Mouse (Mus musculus) neural tube, embryonic 14.5 days (tissue): ENCODE data around the gene Sdc1. TPM values are rescaled to one million over a fixed set of nuclear protein-coding genes. Genes with fewer than 3 reads are reported as not detected.

Experiments
- ATAC-seq: fragments of 200-750 bp; cut with Nextera tagmentation; 2 replicates; pipeline ENCODE4 v1.8.0; 2017; ENCODE audit warnings: low read depth, mild to moderate bottlenecking, moderate TSS enrichment, moderate library complexity
- H3K27ac ChIP-seq: fragments of 300-500 bp; sonication (generic); 2 replicates; pipeline ENCODE4 v1.5.1; 2014; ENCODE audit warnings: low read depth, mild to moderate bottlenecking, control low read depth, low read length, moderate library complexity, mixed read lengths
- H3K27me3 ChIP-seq: fragments of 300-500 bp; sonication (generic); 2 replicates; pipeline ENCODE4 v1.6.1; 2014; ENCODE audit warnings: low read length; ENCODE audit not compliant: control insufficient read depth, insufficient read depth
- H3K36me3 ChIP-seq: fragments of 300-500 bp; sonication (generic); 2 replicates; pipeline ENCODE4 v1.6.1; 2014; ENCODE audit warnings: low read length, mixed read lengths; ENCODE audit not compliant: control insufficient read depth, insufficient read depth
- H3K4me1 ChIP-seq: fragments of 300-500 bp; sonication (generic); 2 replicates; pipeline ENCODE4 v1.6.1; 2014; ENCODE audit warnings: low read length; ENCODE audit not compliant: control insufficient read depth, insufficient read depth
- H3K4me2 ChIP-seq: fragments of 300-500 bp; sonication (generic); 2 replicates; pipeline ENCODE4 v1.6.1; 2014; ENCODE audit warnings: mild to moderate bottlenecking, low read depth, low read length, control low read depth
- H3K4me3 ChIP-seq: fragments of 300-500 bp; sonication (generic); 2 replicates; pipeline ENCODE4 v1.5.1; 2014; ENCODE audit warnings: low read depth, low read length, control low read depth, mixed read lengths
- H3K9ac ChIP-seq: fragments of 300-500 bp; sonication (generic); replicated peaks from 2 replicates; pipeline ENCODE4 v1.6.1; 2014; ENCODE audit warnings: low read depth, mild to moderate bottlenecking, control low read depth, low read length, mixed read lengths
- H3K9me3 ChIP-seq: fragments of 300-500 bp; sonication (generic); 2 replicates; pipeline ENCODE4 v1.6.1; 2016; ENCODE audit warnings: low read length; ENCODE audit not compliant: control insufficient read depth
- WGBS: fragments of 180-500 bp; shearing (Covaris S2); extraction: QIAGEN DNeasy Blood & Tissue Kit; methylation state at CpG from one replicate; pipeline ENCODE4 v1.1.7; 2014; 5-methylcytosine and 5-hydroxymethylcytosine counted together
- polyA plus RNA-seq: library from polyadenylated mRNA; unstranded; fragments of >200 nt; fragmentation: Nextera tagmentation; extraction: Ambion mirVana; gene quantifications from 2 replicates; pipeline ENCODE4 v1.2.1, GENCODE M21; 2014

The Sdc1 gene
- polyA plus RNA-seq, 1 experiment from 2014 or later: 6.5 TPM

- Histone ChIP-seq H3K9ac (no peak overlapping the region), H3K4me1 (peaks cover 6% of the 10 kb centered on the region; the same call in 1 of the 2 replicates)
Measured at GRCm38 (mm10) chr12:8778106-8778505, 7.0 kb downstream of the Sdc1 start.

GRCm38 (mm10) chr12:8779851-8780250 lies 8.7 kb downstream of the Sdc1 start:
- H3K27me3 ChIP-seq: no peaks in the 10 kb centered on the region
- no peak overlapping the region for H3K4me2 ChIP-seq
- H3K27ac ChIP-seq: no peak overlapping the region
- no peak overlapping the region for H3K4me3 ChIP-seq
- no peaks in the 10 kb centered on the region for H3K4me1 ChIP-seq
- no peak for ATAC-seq
- H3K9me3 ChIP-seq: no peaks in the 10 kb centered on the region
- H3K9ac ChIP-seq: no peak overlapping the region
- no peaks in the 10 kb centered on the region for H3K36me3 ChIP-seq
- WGBS: 84% methylated on average over 4 of the region's 4 CpGs

More at GRCm38 (mm10) chr12:8778106-8778505, 7.0 kb downstream of the Sdc1 start:
- H3K9me3 ChIP-seq: no peaks in the 10 kb centered on the region
- no peak overlapping the region for H3K27ac ChIP-seq
- no peak overlapping the region for H3K4me3 ChIP-seq
- no peaks in the 10 kb centered on the region for H3K27me3 ChIP-seq
- ATAC-seq: no peak
- no peaks in the 10 kb centered on the region for H3K36me3 ChIP-seq
- WGBS: 89% methylated on average over 7 of the region's 7 CpGs
- H3K4me2 ChIP-seq: no peak overlapping the region

- Histone ChIP-seq H3K9me3 (no peaks in the 10 kb centered on the region), H3K4me2 (no peak overlapping the region), H3K27ac (no peak overlapping the region), H3K4me1 (no peaks in the 10 kb centered on the region), H3K4me3 (no peak overlapping the region), H3K27me3 (no peaks in the 10 kb centered on the region), H3K9ac (no peak overlapping the region), H3K36me3 (no peaks in the 10 kb centered on the region)
- no peak for ATAC-seq
- 78% methylated on average over 7 of the region's 7 CpGs for WGBS
Measured at GRCm38 (mm10) chr12:8781121-8781520, 10.0 kb downstream of the Sdc1 start.

GRCm38 (mm10) chr12:8781681-8782378 lies 10.7 kb downstream of the Sdc1 start:
- Histone ChIP-seq H3K9ac (no peak overlapping the region), H3K27ac (no peak overlapping the region), H3K36me3 (no peaks in the 10 kb centered on the region), H3K4me2 (no peak overlapping the region), H3K4me1 (no peaks in the 10 kb centered on the region), H3K27me3 (no peaks in the 10 kb centered on the region), H3K4me3 (no peak overlapping the region), H3K9me3 (no peaks in the 10 kb centered on the region)
- 90% methylated on average over 9 of the region's 9 CpGs for WGBS
- no peak for ATAC-seq

- ATAC-seq: no peak
- Histone ChIP-seq H3K4me1 (no peaks in the 10 kb centered on the region), H3K4me3 (no peak overlapping the region), H3K36me3 (no peaks in the 10 kb centered on the region), H3K4me2 (no peak overlapping the region), H3K27me3 (no peaks in the 10 kb centered on the region), H3K9me3 (no peaks in the 10 kb centered on the region), H3K27ac (no peak overlapping the region), H3K9ac (no peak overlapping the region)
- WGBS: 89% methylated on average over 3 of the region's 3 CpGs
Measured at GRCm38 (mm10) chr12:8782565-8782964, 11.4 kb downstream of the Sdc1 start.

- WGBS: 62% methylated on average over 9 of the region's 9 CpGs
- Histone ChIP-seq H3K9me3 (no peaks in the 10 kb centered on the region), H3K9ac (no peak overlapping the region), H3K4me1 (no peaks in the 10 kb centered on the region), H3K4me2 (no peak overlapping the region), H3K4me3 (no peak overlapping the region), H3K36me3 (no peaks in the 10 kb centered on the region), H3K27me3 (no peaks in the 10 kb centered on the region), H3K27ac (no peak overlapping the region)
- no peak for ATAC-seq
Measured at GRCm38 (mm10) chr12:8784189-8784588, 13.1 kb downstream of the Sdc1 start.

GRCm38 (mm10) chr12:8786476-8786875 lies 15.4 kb downstream of the Sdc1 start:
- no peak for ATAC-seq
- WGBS: 89% methylated on average over 5 of the region's 5 CpGs
- Histone ChIP-seq H3K4me2 (no peak overlapping the region), H3K9me3 (no peaks in the 10 kb centered on the region), H3K27me3 (no peaks in the 10 kb centered on the region), H3K4me1 (no peaks in the 10 kb centered on the region), H3K4me3 (no peak overlapping the region), H3K27ac (no peak overlapping the region), H3K36me3 (no peaks in the 10 kb centered on the region), H3K9ac (no peak overlapping the region)

GRCm38 (mm10) chr12:8786984-8787730 lies 16.0 kb downstream of the Sdc1 start:
- 94% methylated on average over 12 of the region's 12 CpGs for WGBS

GRCm38 (mm10) chr12:8788469-8788868 lies 17.3 kb downstream of the Sdc1 start:
- H3K27ac ChIP-seq: no peak overlapping the region
- H3K27me3 ChIP-seq: no peaks in the 10 kb centered on the region
- no peak for ATAC-seq
- no peak overlapping the region for H3K4me3 ChIP-seq
- no peaks in the 10 kb centered on the region for H3K36me3 ChIP-seq
- no peaks in the 10 kb centered on the region for H3K4me1 ChIP-seq
- H3K9me3 ChIP-seq: no peaks in the 10 kb centered on the region
- H3K4me2 ChIP-seq: no peak overlapping the region
- H3K9ac ChIP-seq: no peak overlapping the region
- WGBS: 52% methylated on average over 3 of the region's 3 CpGs

More at GRCm38 (mm10) chr12:8786984-8787730, 16.0 kb downstream of the Sdc1 start:
- Histone ChIP-seq H3K4me3 (no peak overlapping the region), H3K9me3 (no peaks in the 10 kb centered on the region), H3K27ac (no peak overlapping the region), H3K36me3 (no peaks in the 10 kb centered on the region), H3K27me3 (no peaks in the 10 kb centered on the region), H3K9ac (no peak overlapping the region), H3K4me1 (no peaks in the 10 kb centered on the region), H3K4me2 (no peak overlapping the region)
- ATAC-seq: no peak
